Mouse (Mus musculus) limb, embryonic 14.5 days (tissue): ENCODE measurements around the gene Slc35f6. TPM values are rescaled to one million over a fixed set of nuclear protein-coding genes. Genes with fewer than 3 reads are reported as not detected.

ENCODE experiments used
- ATAC-seq: fragments of 200-750 bp; cut with Nextera tagmentation; 2 replicates; pipeline ENCODE4 v1.8.0; 2017; ENCODE audit warnings: low read depth, moderate number of reproducible peaks, moderate TSS enrichment; ENCODE audit not compliant: low FRiP score
- DNase-seq: peaks from one replicate; pipeline ENCODE4 v3.0.0-alpha.2; 2015; ENCODE audit warnings: low spot score
- H3K27ac ChIP-seq: fragments of 300-500 bp; sonication (generic); replicated peaks from 2 replicates; pipeline ENCODE4 v1.5.1; 2014; ENCODE audit warnings: low read depth, mild to moderate bottlenecking, low read length, moderate library complexity, mixed read lengths
- H3K27me3 ChIP-seq: fragments of 300-500 bp; sonication (generic); 2 replicates; pipeline ENCODE4 v1.6.1; 2014; ENCODE audit warnings: low read length, mixed read lengths; ENCODE audit not compliant: control insufficient read depth, insufficient read depth
- H3K36me3 ChIP-seq: fragments of 300-500 bp; sonication (generic); 2 replicates; pipeline ENCODE4 v1.6.1; 2014; ENCODE audit warnings: mild to moderate bottlenecking, low read length, moderate library complexity, mixed read lengths; ENCODE audit not compliant: control insufficient read depth, insufficient read depth
- H3K4me1 ChIP-seq: fragments of 300-500 bp; sonication (generic); 2 replicates; pipeline ENCODE4 v1.6.1; 2014; ENCODE audit warnings: antibody characterized with exemption, low read length, mixed read lengths; ENCODE audit not compliant: control insufficient read depth, insufficient read depth
- H3K4me2 ChIP-seq: fragments of 300-500 bp; sonication (generic); replicated peaks from 2 replicates; pipeline ENCODE4 v1.6.1; 2014; ENCODE audit warnings: low read depth, mild to moderate bottlenecking, low read length, moderate library complexity; ENCODE audit not compliant: severe bottlenecking
- H3K4me3 ChIP-seq: fragments of 300-500 bp; sonication (generic); replicated peaks from 2 replicates; pipeline ENCODE4 v1.5.1; 2014; ENCODE audit warnings: low read length
- H3K9ac ChIP-seq: fragments of 300-500 bp; sonication (generic); 2 replicates; pipeline ENCODE4 v1.6.1; 2014; ENCODE audit warnings: mild to moderate bottlenecking, low read depth, low read length, moderate library complexity; ENCODE audit not compliant: severe bottlenecking
- H3K9me3 ChIP-seq: fragments of 300-500 bp; sonication (generic); 2 replicates; pipeline ENCODE4 v1.6.1; 2016; ENCODE audit warnings: low read length; ENCODE audit not compliant: control insufficient read depth
- POLR2A ChIP-seq: fragments of 200-500 bp; IDR thresholded peaks from 2 replicates; pipeline ENCODE4 v1.8.0; 2012; ENCODE audit warnings: inconsistent platforms, mild to moderate bottlenecking, moderate library complexity, borderline replicate concordance; ENCODE audit not compliant: insufficient read depth, insufficient read length; ENCODE audit errors: extremely low read depth
- WGBS: fragments of 180-500 bp; shearing (Covaris S2); extraction: QIAGEN DNeasy Blood & Tissue Kit; methylation state at CpG from one replicate; pipeline ENCODE4 v1.1.7; 2014; 5-methylcytosine and 5-hydroxymethylcytosine counted together
- polyA plus RNA-seq, 2 experiments: library from polyadenylated mRNA; depleted of rRNA in 1 of 2; stranded (reverse) in 1 of 2; unstranded in 1 of 2; fragments of >200 nt; fragmentation: Nextera tagmentation in 1 of 2; extraction: Ambion mirVana in 1 of 2; gene quantifications; 2 replicates each; pipeline versions ENCODE4 v1.2.1 to v1.2.3; 2012 to 2014

The Slc35f6 gene
- polyA plus RNA-seq, 2 experiments, result 28.2 to 35.4 TPM

DNA sequence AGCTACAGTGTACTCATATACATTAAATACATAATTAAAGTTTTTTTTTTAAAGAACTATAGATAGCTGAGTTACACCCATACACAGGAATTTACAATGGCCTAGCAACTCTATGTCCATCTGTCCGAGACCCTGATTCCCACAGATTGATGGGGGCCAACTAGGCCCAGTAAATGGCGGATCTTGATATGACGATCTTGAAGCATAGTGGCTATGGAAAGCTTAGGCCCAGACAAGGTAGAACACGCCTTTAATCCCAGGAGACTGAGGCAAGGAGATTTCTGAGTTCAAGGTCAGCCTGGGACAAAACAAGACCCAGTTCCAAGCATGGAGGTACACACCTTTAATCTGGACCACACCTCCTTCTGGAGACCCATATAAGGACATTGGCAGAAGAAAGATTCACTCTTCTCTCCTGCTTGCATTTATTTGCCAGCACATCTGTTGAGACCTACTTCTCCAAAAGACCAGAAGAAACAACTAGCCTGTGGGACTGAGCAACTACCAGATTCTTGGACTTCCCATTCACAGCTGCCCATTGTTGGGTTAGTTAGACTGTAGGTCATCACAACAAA is 31.1 kb downstream of the Slc35f6 start:
- TF ChIP-seq POLR2A, result no peak
- no peaks in the 10 kb centered on the region for H3K27me3 ChIP-seq
- ATAC-seq, result no peak
- no peaks in the 10 kb centered on the region for H3K4me1 ChIP-seq
- no peak overlapping the region for H3K9ac ChIP-seq
- WGBS, result 95% methylated on average over 4 of the region's 4 CpGs
- no peak overlapping the region for H3K4me3 ChIP-seq
- no peak overlapping the region for H3K4me2 ChIP-seq
- peaks cover 27% of the 10 kb centered on the region for H3K36me3 ChIP-seq
- H3K27ac ChIP-seq, result no peak overlapping the region
- H3K9me3 ChIP-seq, result no peaks in the 10 kb centered on the region
- no peak for DNase-seq

DNA sequence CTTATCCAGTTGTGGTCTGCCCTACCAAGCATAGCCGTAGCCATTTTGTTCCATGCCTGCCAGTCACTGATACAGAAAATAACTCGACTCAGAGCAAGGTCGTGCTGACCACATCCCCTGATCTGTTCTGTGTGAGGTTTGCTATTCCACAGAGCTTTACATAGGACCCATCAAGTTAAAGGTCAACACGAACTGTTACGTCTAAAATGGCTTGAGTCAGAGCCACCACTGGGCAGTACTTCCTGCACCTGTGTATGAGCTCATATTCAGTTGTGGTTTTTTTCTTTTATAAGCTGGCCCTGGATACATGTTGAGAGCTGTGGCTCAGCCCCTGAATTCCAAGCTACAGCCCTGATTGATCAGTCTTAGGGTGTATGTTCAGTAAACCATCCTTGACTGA is 31.9 kb downstream of the Slc35f6 start:
- Histone ChIP-seq H3K9ac (no peak overlapping the region), H3K4me3 (no peak overlapping the region), H3K9me3 (no peaks in the 10 kb centered on the region), H3K4me2 (no peak overlapping the region), H3K27ac (no peak overlapping the region), H3K36me3 (peaks cover 20% of the 10 kb centered on the region), H3K4me1 (no peaks in the 10 kb centered on the region), H3K27me3 (no peaks in the 10 kb centered on the region)
- 80% methylated on average over 5 of the region's 5 CpGs for WGBS
- ATAC-seq (no peak), DNase-seq (no peak)
- TF ChIP-seq POLR2A, result no peak

- H3K27ac ChIP-seq, result no peak overlapping the region
- no peak overlapping the region for H3K4me3 ChIP-seq
- H3K9ac ChIP-seq, result no peak overlapping the region
- 83% methylated on average over 5 of the region's 5 CpGs for WGBS
- H3K9me3 ChIP-seq, result no peaks in the 10 kb centered on the region
- H3K27me3 ChIP-seq, result no peaks in the 10 kb centered on the region
- ATAC-seq (no peak), DNase-seq (no peak)
- no peak overlapping the region for H3K4me2 ChIP-seq
- H3K36me3 ChIP-seq, result no peaks in the 10 kb centered on the region; the same call in 1 of the 2 replicates
- H3K4me1 ChIP-seq, result no peaks in the 10 kb centered on the region
- TF ChIP-seq POLR2A, result no peak
These were observed 34.2 kb downstream of the Slc35f6 start for GRCm38 (mm10) chr5:30681970-30682369.

DNA sequence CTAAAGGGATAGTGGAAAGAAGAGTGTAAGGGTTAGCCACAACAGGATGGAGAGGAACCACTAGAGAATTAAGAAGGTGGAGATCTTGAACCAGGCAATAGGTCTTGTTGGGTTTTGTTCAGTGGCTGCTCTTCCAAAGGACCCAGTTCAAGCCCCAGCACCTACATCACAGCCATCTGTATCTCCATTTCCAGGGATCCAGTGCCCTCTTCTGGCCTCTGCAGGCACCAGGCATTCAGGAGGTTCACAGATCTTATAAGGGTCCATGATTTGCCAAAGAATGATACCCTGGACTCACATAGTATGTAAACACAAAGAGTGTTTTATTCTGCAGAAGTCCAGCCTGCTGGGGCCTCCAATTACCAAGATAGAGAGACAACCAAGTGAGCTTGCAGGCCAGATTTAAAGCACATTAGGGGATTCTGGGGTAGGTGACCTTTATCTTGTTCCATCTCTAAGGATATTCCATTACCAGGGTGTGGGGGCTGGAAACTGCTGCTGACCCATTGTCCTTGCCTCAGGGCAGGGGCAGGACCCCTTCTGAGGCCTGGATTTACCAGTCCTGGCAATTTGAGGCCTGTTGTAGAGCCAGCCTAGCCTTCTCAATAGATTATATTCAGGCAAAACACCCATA is 35.4 kb downstream of the Slc35f6 start:
- Histone ChIP-seq H3K27me3 (no peaks in the 10 kb centered on the region), H3K9me3 (no peaks in the 10 kb centered on the region), H3K9ac (no peak overlapping the region), H3K27ac (no peak overlapping the region), H3K4me1 (no peaks in the 10 kb centered on the region), H3K36me3 (no peaks in the 10 kb centered on the region; the same call in 1 of the 2 replicates), H3K4me2 (no peak overlapping the region), H3K4me3 (no peak overlapping the region)
- no peak for TF ChIP-seq POLR2A
- DNase-seq (no peak), ATAC-seq (no peak)

DNA sequence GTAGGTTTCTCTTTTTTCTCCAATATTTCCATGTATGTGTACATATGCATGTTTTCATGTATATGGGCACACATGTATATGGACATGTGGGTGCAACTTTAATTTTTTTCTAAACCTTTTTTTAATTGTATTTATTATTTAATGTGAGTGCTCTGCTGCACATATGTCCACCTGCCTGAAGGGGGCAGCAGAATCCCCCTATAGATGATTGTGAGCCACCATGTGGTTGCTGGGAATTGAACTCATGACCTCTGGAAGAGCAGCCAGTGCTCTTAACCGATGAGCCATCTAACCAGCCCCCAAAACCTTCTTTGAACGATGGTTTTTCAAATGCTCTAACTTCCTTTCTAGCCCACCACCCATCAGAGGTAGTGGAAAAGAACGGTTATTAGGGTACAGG is 36.3 kb downstream of the Slc35f6 start:
- 78% methylated on average over 3 of the region's 3 CpGs for WGBS
- Histone ChIP-seq H3K9me3 (no peaks in the 10 kb centered on the region), H3K4me3 (no peak overlapping the region), H3K27ac (no peak overlapping the region), H3K4me1 (no peaks in the 10 kb centered on the region), H3K9ac (no peak overlapping the region), H3K4me2 (no peak overlapping the region), H3K27me3 (no peaks in the 10 kb centered on the region), H3K36me3 (no peaks in the 10 kb centered on the region; the same call in 1 of the 2 replicates)
- TF ChIP-seq POLR2A, result no peak
- ATAC-seq (no peak), DNase-seq (no peak)
